Mouse (Mus musculus): ENCODE measurements around the gene Nr4a1.

- peak; percentile 32 for TF ChIP-seq CTCF (IDR thresholded peaks at IDR 0.05)
- TF ChIP-seq POLR2A (IDR thresholded peaks at IDR 0.05; ENCODE audit: insufficient read depth, low read depth, low read length), result peak; percentile 99
These were observed 29.8 kb upstream of the Nr4a1 start, which contains the start of gene Grasp for GRCm38 (mm10) chr15:101224006-101224906.

All from heart, adult 2 months (tissue).